Mouse (Mus musculus): ENCODE results near the gene Rab3gap2. TPM values are rescaled to one million over a fixed set of nuclear protein-coding genes. Genes with fewer than 3 reads are reported as not detected.

Gene Rab3gap2
- polyA plus RNA-seq, 1 experiment from 2014 or later: 13.8 TPM

DNA sequence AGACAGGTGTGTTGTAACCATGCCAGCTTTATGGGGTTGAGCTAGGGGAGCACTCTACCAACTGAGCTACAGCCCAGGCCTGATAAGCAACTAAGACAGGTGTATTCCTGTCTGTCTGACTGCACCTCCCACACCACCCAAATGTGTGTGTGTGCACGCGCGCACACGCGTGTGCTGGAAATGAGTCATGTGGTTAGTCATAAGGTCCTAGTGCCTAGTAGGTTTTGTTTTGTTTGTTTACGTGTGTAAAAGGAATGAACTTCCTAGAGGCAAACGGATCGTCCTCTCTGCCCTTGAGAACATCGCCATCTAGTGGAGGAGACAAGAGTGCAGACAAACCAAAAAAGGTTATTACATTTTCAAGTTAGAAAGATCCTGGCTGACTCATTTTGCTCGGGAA is 10.4 kb upstream of the Rab3gap2 start:
- ATAC-seq (ENCODE audit: low read depth): 0 out of 2 replicates have a peak, but pooled peaks have one; percentile 32
- Histone ChIP-seq H3K36me3 (ENCODE audit: control insufficient read depth, insufficient read depth) (no peaks in the 10 kb centered on the region), H3K4me1 (ENCODE audit: control insufficient read depth, low read depth, low read length) (peaks cover 2% of the 10 kb centered on the region), H3K9ac (ENCODE audit: low read depth, low read length) (no peak overlapping the region), H3K4me3 (ENCODE audit: low read depth, low read length) (no peak overlapping the region), H3K27ac (ENCODE audit: low read length) (no peak overlapping the region), H3K27me3 (ENCODE audit: control insufficient read depth, insufficient read depth, low read depth, low read length) (no peaks in the 10 kb centered on the region), H3K4me2 (ENCODE audit: low read depth, low read length) (peak overlapping the region; percentile 38), H3K9me3 (replicated peaks; ENCODE audit: control insufficient read depth, low read length) (no peaks in the 10 kb centered on the region)
- WGBS (ENCODE audit: insufficient replicate concordance): 4% methylated on average over 10 of the region's 10 CpGs

DNA sequence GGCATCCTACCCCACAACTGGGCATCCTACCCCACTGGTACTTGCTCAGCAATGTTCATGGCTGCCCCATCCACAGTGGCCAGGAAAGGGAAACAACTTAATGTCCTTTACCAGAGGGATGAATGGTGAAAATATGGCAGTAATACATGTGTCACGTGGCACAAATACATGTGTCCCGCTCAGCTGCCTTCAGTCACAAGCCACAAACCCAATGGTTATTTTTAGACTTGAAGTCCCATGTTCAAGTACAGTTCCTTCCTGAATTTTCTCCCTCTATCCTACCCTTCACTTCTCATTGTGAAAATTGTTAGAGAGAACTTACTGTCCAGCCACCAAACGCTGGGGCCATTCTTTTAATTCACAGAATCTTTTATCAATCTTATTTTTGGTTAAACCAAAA is 7.6 kb upstream of the Rab3gap2 start:
- H3K4me1 ChIP-seq (ENCODE audit: control insufficient read depth, low read depth, low read length): peaks cover 2% of the 10 kb centered on the region
- H3K27ac ChIP-seq (ENCODE audit: low read length): no peak overlapping the region
- H3K9ac ChIP-seq (ENCODE audit: low read depth, low read length): no peak overlapping the region
- H3K27me3 ChIP-seq (ENCODE audit: control insufficient read depth, insufficient read depth, low read depth, low read length): no peaks in the 10 kb centered on the region
- no peaks in the 10 kb centered on the region for H3K9me3 ChIP-seq (replicated peaks; ENCODE audit: control insufficient read depth, low read length)
- no peaks in the 10 kb centered on the region for H3K36me3 ChIP-seq (ENCODE audit: control insufficient read depth, insufficient read depth)
- 21% methylated on average over 3 of the region's 3 CpGs for WGBS (ENCODE audit: insufficient replicate concordance)
- no peak overlapping the region for H3K4me3 ChIP-seq (ENCODE audit: low read depth, low read length)
- H3K4me2 ChIP-seq (ENCODE audit: low read depth, low read length): no peak overlapping the region
- ATAC-seq (ENCODE audit: low read depth): no peak

DNA sequence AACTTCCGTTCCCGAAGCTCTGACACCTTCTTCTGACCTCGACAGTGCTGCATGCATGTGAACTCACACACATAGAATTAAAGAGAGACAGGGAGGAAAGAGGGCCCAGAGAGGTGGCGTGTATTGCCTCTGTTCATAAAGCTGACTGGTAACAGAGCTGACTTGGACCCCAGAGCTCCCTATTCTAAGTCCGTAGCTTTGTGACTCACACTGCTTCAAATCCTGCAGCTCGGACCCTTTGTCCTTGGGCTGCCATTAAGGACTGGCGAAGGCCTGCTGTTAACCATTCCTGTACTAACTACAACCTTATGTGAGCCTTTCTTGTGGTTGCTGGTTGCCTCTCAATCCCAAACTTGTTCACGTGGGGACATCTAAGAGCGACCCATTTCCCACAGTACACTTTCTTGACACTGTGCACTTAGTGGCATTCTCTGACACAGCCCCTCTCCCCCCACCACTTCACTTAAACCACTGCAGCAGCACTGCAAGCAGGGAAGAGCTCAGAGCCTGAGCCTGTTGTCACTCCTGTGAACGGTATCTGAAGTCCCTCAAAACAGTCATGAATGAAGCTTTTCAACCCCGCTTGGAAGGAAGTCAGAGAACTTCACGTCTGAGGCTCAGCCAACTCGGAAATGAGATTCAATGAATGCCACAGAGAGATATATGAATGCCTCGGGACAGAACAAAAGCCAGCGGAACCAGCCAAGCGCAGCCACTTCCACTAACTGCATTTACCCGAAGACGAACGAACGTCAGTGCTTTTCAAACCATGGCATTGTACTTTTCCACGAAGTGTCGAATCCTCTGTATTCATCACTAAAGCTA is 3.1 kb upstream of the Rab3gap2 start:
- H3K4me2 ChIP-seq (ENCODE audit: low read depth, low read length): no peak overlapping the region
- no peak for ATAC-seq (ENCODE audit: low read depth)
- no peak overlapping the region for H3K9ac ChIP-seq (ENCODE audit: low read depth, low read length)
- peaks cover 13% of the 10 kb centered on the region for H3K4me1 ChIP-seq (ENCODE audit: control insufficient read depth, low read depth, low read length)
- no peaks in the 10 kb centered on the region for H3K9me3 ChIP-seq (replicated peaks; ENCODE audit: control insufficient read depth, low read length)
- no peak overlapping the region for H3K4me3 ChIP-seq (ENCODE audit: low read depth, low read length)
- no peaks in the 10 kb centered on the region for H3K36me3 ChIP-seq (ENCODE audit: control insufficient read depth, insufficient read depth)
- 42% methylated on average over 22 of the region's 22 CpGs for WGBS (ENCODE audit: insufficient replicate concordance)
- no peak overlapping the region for H3K27ac ChIP-seq (ENCODE audit: low read length)
- H3K27me3 ChIP-seq (ENCODE audit: control insufficient read depth, insufficient read depth, low read depth, low read length): no peaks in the 10 kb centered on the region

- peaks cover 18% of the 10 kb centered on the region for H3K4me1 ChIP-seq (ENCODE audit: control insufficient read depth, low read depth, low read length)
- ATAC-seq (ENCODE audit: low read depth): no peak
- H3K4me3 ChIP-seq (ENCODE audit: low read depth, low read length): no peak overlapping the region
- H3K27ac ChIP-seq (ENCODE audit: low read length): no peak overlapping the region
- no peaks in the 10 kb centered on the region for H3K36me3 ChIP-seq (ENCODE audit: control insufficient read depth, insufficient read depth)
- H3K27me3 ChIP-seq (ENCODE audit: control insufficient read depth, insufficient read depth, low read depth, low read length): no peaks in the 10 kb centered on the region
- H3K9me3 ChIP-seq (replicated peaks; ENCODE audit: control insufficient read depth, low read length): no peaks in the 10 kb centered on the region
- no peak overlapping the region for H3K4me2 ChIP-seq (ENCODE audit: low read depth, low read length)
- 70% methylated on average over 2 of the region's 2 CpGs for WGBS (ENCODE audit: insufficient replicate concordance)
- H3K9ac ChIP-seq (ENCODE audit: low read depth, low read length): no peak overlapping the region
Measured at GRCm38 (mm10) chr1:185201994-185202393, 1.9 kb upstream of the Rab3gap2 start.

DNA sequence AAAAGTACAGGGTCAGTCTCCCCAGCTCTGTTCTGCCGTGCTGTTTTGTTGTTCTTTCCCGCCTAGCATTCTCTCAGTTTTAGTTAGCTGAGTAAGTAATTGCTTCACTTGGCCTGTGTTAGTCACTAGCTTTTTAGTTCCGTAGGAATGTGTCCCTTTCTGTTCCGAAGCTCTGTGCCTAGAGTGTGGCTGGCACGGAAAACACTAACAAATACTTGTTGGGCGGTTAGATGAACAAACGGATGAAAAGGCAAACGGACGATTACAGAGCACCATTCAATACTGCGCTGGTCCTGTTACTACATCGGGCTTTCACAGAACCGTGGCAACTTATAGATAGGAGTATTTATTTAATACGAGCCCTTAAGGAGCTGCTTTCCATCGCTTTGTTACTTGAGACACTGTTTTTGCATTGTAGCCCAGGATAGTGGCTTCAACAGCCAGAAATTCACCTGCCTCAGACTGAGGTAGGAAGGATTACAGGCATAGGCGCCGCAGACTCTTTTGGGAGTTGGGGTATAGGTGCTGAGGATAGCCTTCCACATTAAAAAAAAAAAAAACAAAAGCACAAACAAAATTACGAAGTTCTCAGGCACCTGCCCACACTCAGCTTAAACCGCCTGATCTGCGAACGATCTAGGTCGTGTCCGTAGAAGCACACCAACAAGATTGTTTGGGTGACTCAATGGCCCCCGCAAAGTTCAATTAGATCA is 565 bp upstream of the Rab3gap2 start:
- Histone ChIP-seq H3K9me3 (replicated peaks; ENCODE audit: control insufficient read depth, low read length) (no peaks in the 10 kb centered on the region), H3K27me3 (ENCODE audit: control insufficient read depth, insufficient read depth, low read depth, low read length) (no peaks in the 10 kb centered on the region), H3K4me1 (ENCODE audit: control insufficient read depth, low read depth, low read length) (peaks cover 29% of the 10 kb centered on the region), H3K4me2 (ENCODE audit: low read depth, low read length) (peak overlapping the region; percentile 89), H3K27ac (ENCODE audit: low read length) (peak overlapping the region; percentile 83), H3K4me3 (ENCODE audit: low read depth, low read length) (peak overlapping the region; percentile 82), H3K36me3 (ENCODE audit: control insufficient read depth, insufficient read depth) (no peaks in the 10 kb centered on the region; the same call in 1 of the 2 replicates), H3K9ac (ENCODE audit: low read depth, low read length) (peak overlapping the region; percentile 63)
- no peak for ATAC-seq (ENCODE audit: low read depth)
- WGBS (ENCODE audit: insufficient replicate concordance): 2% methylated on average over 23 of the region's 23 CpGs

DNA sequence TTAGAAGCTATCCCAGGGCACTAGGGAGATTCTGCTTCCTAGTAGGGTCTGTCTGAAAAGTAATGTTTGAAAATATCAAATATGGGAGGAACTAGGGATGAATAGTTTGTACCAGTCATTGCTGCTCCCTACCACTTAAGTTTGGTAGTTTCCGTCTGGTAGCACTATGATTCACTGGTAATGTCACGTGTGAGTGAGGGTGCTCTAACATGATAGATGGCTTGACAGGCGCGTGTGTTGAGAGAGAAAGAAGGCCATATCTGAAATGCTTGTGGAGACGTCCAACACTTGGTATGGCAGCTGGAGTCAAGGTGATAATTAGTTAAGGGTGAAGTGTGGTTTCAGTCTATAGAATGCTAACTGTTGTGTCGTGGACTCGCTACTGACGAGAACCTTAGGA is 1.2 kb downstream of the Rab3gap2 start:
- H3K27me3 ChIP-seq (ENCODE audit: control insufficient read depth, insufficient read depth, low read depth, low read length): no peaks in the 10 kb centered on the region
- no peaks in the 10 kb centered on the region; the same call in 1 of the 2 replicates for H3K36me3 ChIP-seq (ENCODE audit: control insufficient read depth, insufficient read depth)
- peak overlapping the region; percentile 82 for H3K4me3 ChIP-seq (ENCODE audit: low read depth, low read length)
- peak overlapping the region; percentile 32; the same call in 1 of the 2 replicates for H3K27ac ChIP-seq (ENCODE audit: low read length)
- no peak for ATAC-seq (ENCODE audit: low read depth)
- no peaks in the 10 kb centered on the region for H3K9me3 ChIP-seq (replicated peaks; ENCODE audit: control insufficient read depth, low read length)
- H3K4me1 ChIP-seq (ENCODE audit: control insufficient read depth, low read depth, low read length): peaks cover 31% of the 10 kb centered on the region
- peak overlapping the region; percentile 40; the same call in 1 of the 2 replicates for H3K9ac ChIP-seq (ENCODE audit: low read depth, low read length)
- WGBS (ENCODE audit: insufficient replicate concordance): 24% methylated on average over 8 of the region's 8 CpGs
- H3K4me2 ChIP-seq (ENCODE audit: low read depth, low read length): peak overlapping the region; percentile 81

- whole genome bisulfite sequencing (ENCODE audit: insufficient replicate concordance): 36% methylated on average over 13 of the region's 13 CpGs
- peak overlapping the region; percentile 79 for H3K27ac ChIP-seq (ENCODE audit: low read length)
- H3K9ac ChIP-seq (ENCODE audit: low read depth, low read length): 0 out of 2 replicates have a peak overlapping the region, but pooled peaks have one; percentile 9
- no peaks in the 10 kb centered on the region; the same call in 1 of the 2 replicates for H3K36me3 ChIP-seq (ENCODE audit: control insufficient read depth, insufficient read depth)
- ATAC-seq (ENCODE audit: low read depth): no peak
- H3K27me3 ChIP-seq (ENCODE audit: control insufficient read depth, insufficient read depth, low read depth, low read length): no peaks in the 10 kb centered on the region
- 0 out of 2 replicates have a peak overlapping the region, but pooled peaks have one; percentile 11 for H3K4me3 ChIP-seq (ENCODE audit: low read depth, low read length)
- H3K4me1 ChIP-seq (ENCODE audit: control insufficient read depth, low read depth, low read length): peaks cover 28% of the 10 kb centered on the region
- H3K4me2 ChIP-seq (ENCODE audit: low read depth, low read length): peak overlapping the region; percentile 37
- H3K9me3 ChIP-seq (replicated peaks; ENCODE audit: control insufficient read depth, low read length): no peaks in the 10 kb centered on the region
Measured at GRCm38 (mm10) chr1:185207851-185208595, 4.1 kb downstream of the Rab3gap2 start.

- Histone ChIP-seq H3K4me3 (ENCODE audit: low read depth, low read length) (no peak overlapping the region), H3K27me3 (ENCODE audit: control insufficient read depth, insufficient read depth, low read depth, low read length) (no peaks in the 10 kb centered on the region), H3K4me2 (ENCODE audit: low read depth, low read length) (no peak overlapping the region), H3K4me1 (ENCODE audit: control insufficient read depth, low read depth, low read length) (peaks cover 26% of the 10 kb centered on the region), H3K36me3 (ENCODE audit: control insufficient read depth, insufficient read depth) (no peaks in the 10 kb centered on the region; the same call in 1 of the 2 replicates), H3K27ac (ENCODE audit: low read length) (peak overlapping the region; percentile 7; the same call in 1 of the 2 replicates), H3K9ac (ENCODE audit: low read depth, low read length) (no peak overlapping the region), H3K9me3 (replicated peaks; ENCODE audit: control insufficient read depth, low read length) (no peaks in the 10 kb centered on the region)
- WGBS (ENCODE audit: insufficient replicate concordance): 75% methylated on average over 8 of the region's 8 CpGs
- no peak for ATAC-seq (ENCODE audit: low read depth)
Measured at GRCm38 (mm10) chr1:185208766-185209165, 4.8 kb downstream of the Rab3gap2 start.
